Mouse (Mus musculus): ENCODE measurements at regions not wholly inside any gene's neighbourhood (a gene's known extent, or its start where the extent isn't known, plus 50 kb on each side); places are given as distances from the start of the nearest gene placed in this dataset. TPM values are rescaled to one million over a fixed set of nuclear protein-coding genes. Genes with fewer than 3 reads are reported as not detected.

DNA sequence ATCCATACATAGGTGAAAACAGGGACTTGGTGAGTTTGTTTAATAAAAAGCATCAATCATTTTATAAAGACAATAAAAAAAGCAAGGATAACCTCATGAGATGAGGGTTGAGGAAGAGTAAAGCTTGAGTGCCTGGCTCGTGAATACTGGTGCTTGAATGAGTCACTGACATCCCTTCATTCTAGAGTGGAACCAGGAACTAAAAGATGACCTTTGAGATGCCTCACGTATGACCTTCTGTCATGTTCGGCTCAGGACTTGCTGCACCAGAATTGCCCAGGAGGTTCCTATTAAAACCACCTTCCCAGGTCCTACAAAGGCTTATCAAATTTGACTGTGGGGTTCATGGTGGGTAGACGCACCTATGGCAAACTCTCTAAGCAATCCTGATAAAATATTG, 61.5 kb upstream of the Elac2 start:
- Histone ChIP-seq H3K4me1 (replicated peaks) (no peaks in the 10 kb centered on the region), H3K27ac (ENCODE audit: poor library complexity, severe bottlenecking) (no peak overlapping the region), H3K27me3 (replicated peaks) (no peaks in the 10 kb centered on the region), H3K36me3 (no peaks in the 10 kb centered on the region), H3K9me3 (replicated peaks) (no peaks in the 10 kb centered on the region), H3K9ac (no peak overlapping the region), H3K4me3 (no peak overlapping the region), H3K4me2 (no peak overlapping the region)
- no peak for ATAC-seq (ENCODE audit: insufficient number of reproducible peaks, low FRiP score)
- 79% methylated on average over 4 of the region's 4 CpGs for WGBS

DNA sequence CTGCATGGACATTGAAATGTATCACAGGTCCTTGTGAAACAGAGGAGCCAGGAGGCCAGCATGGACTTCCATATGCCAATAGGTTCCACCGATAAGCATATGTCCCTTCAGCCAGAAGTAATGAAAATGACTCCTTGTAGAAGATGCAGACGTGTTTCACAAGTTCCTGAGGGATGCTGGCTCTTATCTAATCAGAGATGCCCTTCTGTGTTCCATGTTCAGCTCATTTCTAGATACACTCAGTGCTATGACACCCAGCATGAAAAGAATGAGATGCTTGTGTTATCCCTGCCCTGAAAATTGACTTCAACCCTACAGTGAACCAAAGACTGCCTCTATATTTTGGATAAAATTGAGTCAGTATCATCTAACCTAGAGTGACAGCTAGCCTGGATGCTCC, 53.8 kb upstream of the Elac2 start:
- H3K27me3 ChIP-seq (replicated peaks), result 0 out of 2 replicates have a peak, but pooled peaks cover 4% of the 10 kb centered on the region
- ATAC-seq (ENCODE audit: insufficient number of reproducible peaks, low FRiP score), result no peak
- WGBS, result 64% methylated on average over 2 of the region's 2 CpGs

GRCm38 (mm10) chr11:64925970-64926369, 52.9 kb upstream of the Elac2 start:
- no peak for ATAC-seq (ENCODE audit: insufficient number of reproducible peaks, low FRiP score)
- no peaks in the 10 kb centered on the region for H3K36me3 ChIP-seq
- 0 out of 2 replicates have a peak, but pooled peaks cover under 1% of the 10 kb centered on the region for H3K4me1 ChIP-seq (replicated peaks)
- H3K9ac ChIP-seq, result no peak overlapping the region
- no peaks in the 10 kb centered on the region for H3K9me3 ChIP-seq (replicated peaks)
- H3K27ac ChIP-seq (ENCODE audit: poor library complexity, severe bottlenecking), result no peak overlapping the region
- WGBS, result 41% methylated on average over 1 of the region's 1 CpGs
- H3K4me3 ChIP-seq, result no peak overlapping the region
- 0 out of 2 replicates have a peak, but pooled peaks cover 4% of the 10 kb centered on the region for H3K27me3 ChIP-seq (replicated peaks)
- no peak overlapping the region for H3K4me2 ChIP-seq

More for the DNA sequence above, 53.8 kb upstream of the Elac2 start:
- H3K4me2 ChIP-seq, result no peak overlapping the region
- H3K4me3 ChIP-seq, result no peak overlapping the region
- no peaks in the 10 kb centered on the region for H3K9me3 ChIP-seq (replicated peaks)
- no peak overlapping the region for H3K27ac ChIP-seq (ENCODE audit: poor library complexity, severe bottlenecking)
- no peak overlapping the region for H3K9ac ChIP-seq
- no peaks in the 10 kb centered on the region for H3K36me3 ChIP-seq
- H3K4me1 ChIP-seq (replicated peaks), result no peaks in the 10 kb centered on the region

Small RNA genes lying in the stretch of these regions (microRNA-seq; reads per million reads assigned to microRNA genes)
- not detected for gene Gm24275
